Mouse (Mus musculus) embryo, embryonic 9.5 days (tissue): Measurements from ENCODE around the gene Cenpk.
"Not testable (repeated sequence)": the region's sequence is repeated elsewhere in the genome, so short reads cannot be mapped to it uniquely, and the experiment has no call there.

Source experiments
- DNase-seq: peaks from one replicate; pipeline ENCODE4 v3.0.0-alpha.2; 2017; ENCODE audit errors: extremely low spot score

Cenpk gene

GRCm38 (mm10) chr13:104228384-104229066 is at the start of gene Cenpk, which contains the start of gene Ppwd1:
Cenpk (plus strand) TSS chr13:104228611.
Ppwd1 (minus strand) TSS chr13:104228843.
- peak; percentile 98 for DNase-seq

GRCm38 (mm10) chr13:104178650-104179121 is 49.7 kb upstream of the Cenpk start, which contains the start of gene Trim23:
Trim23 (plus strand) TSS chr13:104178797.
- DNase-seq: peak; percentile 92

- no peak for DNase-seq
Observed at GRCm38 (mm10) chr13:104179176-104179888, 49.1 kb upstream of the Cenpk start.

DNA sequence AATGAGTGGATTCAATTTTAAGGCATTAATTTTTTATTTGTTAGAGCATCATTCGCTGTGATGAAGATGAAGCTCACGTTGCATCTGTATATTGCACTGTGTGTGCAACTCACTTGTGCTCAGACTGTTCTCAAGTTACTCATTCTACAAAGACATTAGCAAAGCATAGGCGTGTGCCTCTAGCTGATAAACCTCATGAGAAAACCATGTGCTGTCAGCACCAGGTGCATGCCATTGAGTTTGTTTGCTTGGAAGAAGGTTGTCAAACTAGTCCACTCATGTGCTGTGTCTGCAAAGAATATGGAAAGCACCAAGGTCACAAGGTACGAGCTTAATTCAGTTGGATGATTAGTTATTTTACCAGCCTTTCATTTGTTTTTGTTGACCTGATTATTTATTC is 41.1 kb upstream of the Cenpk start:
- no peak for DNase-seq

DNA sequence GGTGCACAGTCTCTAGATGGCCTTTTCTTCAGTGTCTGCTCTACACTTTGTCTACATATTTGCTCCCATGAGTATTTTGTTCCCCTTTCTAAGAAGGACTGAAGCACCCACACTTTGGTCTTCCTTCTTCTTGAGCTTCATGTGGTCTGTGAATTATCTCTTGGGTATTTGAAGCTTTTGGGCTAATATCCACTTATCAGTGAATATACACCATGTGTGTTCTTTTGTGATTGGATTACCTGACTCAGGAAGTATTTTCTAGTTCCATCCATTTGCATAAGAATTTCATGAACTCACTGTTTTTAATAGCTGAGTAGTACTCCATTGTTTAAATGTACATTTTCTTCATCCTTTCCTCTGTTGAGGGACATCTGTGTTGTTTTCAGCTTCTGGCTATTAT is 32.5 kb upstream of the Cenpk start:
- DNase-seq: not testable (repeated sequence)

GRCm38 (mm10) chr13:104204313-104204712 is 24.1 kb upstream of the Cenpk start:
- DNase-seq: no peak

GRCm38 (mm10) chr13:104227478-104227877 is 933 bp upstream of the Cenpk start:
- DNase-seq: no peak

DNA sequence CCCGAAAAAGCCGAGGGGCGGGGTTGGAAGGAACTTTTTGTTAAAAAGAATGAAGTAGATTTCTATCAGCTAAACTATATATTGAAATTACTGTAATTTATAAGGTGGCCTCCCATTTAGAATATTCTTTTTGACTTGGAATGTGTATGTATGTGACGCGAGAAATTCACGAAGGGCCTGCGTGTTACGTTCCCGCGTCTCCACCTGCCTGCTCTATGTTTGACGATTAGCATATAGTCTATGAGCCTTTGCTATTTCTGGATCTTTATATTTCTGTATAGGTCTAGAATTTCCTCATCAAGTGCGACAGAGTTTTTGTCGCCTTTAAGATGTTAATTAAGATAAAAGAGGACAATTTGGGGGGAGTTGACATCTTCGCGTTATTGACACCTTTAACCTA is 770 bp downstream of the Cenpk start:
- DNase-seq: no peak

DNA sequence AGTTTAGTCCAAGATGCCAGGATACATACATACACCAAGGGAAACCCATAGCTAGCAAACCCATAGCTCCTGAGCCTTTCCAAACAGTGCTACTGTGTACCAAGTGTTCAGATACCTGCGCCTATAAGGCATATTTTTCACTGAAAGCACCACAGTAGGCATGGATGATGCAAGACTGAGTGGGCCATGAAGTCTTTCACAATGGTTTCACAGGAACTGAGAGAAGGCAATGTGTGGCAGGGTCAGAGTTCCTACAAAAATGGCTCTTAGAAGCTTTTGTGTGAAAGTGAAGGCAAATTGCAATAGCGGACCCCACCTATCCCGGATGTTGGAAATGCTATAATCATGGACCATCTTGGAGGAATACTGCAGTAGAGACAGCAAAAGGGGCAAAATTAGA is 30.6 kb downstream of the Cenpk start:
- DNase-seq: no peak

GRCm38 (mm10) chr13:104285031-104285431 is 56.6 kb downstream of the Cenpk start:
- DNase-seq: peak; percentile 41

DNA sequence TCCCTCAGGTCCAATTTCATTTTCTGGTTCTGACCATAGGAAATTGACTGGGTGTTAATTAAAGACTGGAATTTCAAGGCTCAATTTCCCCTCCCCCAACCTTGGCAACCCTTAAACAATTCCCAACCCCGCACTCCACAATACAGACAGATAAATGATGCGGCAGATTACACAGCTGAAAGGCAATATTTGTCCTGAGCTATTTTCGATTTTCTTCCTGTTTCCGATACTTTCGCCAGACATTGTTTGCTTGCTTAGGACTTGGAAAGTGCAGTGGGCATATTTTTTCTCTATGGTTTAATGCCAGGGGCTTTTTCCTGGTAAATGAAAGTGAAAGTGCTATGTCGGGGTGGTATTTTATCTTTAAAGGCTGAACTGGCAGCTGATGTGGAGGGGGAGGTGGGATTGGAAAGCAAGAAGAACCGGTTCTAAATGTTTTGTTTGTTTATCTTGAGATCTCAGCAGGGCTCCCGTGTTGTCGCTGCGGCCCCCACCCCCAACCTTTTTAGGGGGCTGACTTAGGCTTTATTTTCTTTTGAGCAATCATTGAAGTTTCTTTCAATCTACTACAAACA is 57.4 kb downstream of the Cenpk start:
- DNase-seq: peak; percentile 45

DNA sequence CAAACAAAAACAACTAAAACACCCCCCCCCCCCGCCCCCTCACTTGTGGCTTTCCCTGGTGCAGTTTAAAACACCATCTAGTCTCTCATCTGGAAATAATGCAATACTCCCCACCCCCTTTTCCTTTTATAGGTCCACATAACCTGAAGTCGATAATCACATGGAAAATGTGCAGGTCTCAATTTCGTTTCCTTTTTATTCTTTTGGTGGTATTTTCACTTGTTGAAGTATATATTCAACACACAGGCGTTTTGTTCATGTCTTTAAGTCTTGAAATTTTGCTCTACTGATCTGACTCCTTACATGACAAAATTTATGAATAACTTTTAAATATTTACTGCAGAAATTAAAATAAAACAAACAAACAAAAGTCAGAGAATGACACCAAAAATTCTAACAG is 57.9 kb downstream of the Cenpk start:
- DNase-seq: no peak

GRCm38 (mm10) chr13:104286897-104287309 is 58.5 kb downstream of the Cenpk start:
- DNase-seq: peak; percentile 90

GRCm38 (mm10) chr13:104287366-104288225 is 59.2 kb downstream of the Cenpk start, which contains the start of gene Adamts6:
Adamts6 (plus strand) TSS chr13:104287835.
- DNase-seq: peak; percentile 50

DNA sequence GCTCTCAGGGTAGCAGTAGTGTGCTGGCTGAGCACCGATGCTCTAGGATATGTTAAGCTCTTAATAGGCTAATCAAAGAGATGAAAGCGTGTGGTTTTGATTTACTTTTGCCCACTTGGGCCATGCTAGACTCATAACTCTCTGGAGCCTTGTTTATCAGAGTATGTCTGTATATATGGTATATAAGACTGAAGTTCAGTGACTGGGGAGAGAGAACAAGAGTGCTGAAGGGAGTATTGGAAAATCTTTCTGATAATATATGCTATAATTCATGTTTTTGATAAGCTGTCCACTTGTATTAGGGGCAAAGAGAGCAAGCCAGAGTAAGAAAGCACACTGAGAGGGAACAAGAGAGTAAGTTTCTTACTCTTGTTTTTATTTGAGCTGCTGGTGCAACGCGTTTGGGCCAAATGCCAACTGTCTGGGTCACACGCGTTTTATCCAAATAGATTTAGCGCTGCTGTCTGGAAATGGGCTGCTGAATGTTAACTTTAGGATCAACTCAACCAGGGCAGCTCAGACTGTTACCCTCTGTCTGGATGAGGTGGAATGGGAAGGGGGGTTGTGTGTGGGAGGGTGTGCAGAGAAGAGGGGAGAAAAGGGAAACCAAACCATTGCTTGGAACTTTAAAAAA is 59.9 kb downstream of the Cenpk start:
- peak; percentile 46 for DNase-seq

- no peak for DNase-seq
Observed at GRCm38 (mm10) chr13:104289176-104289575, 60.8 kb downstream of the Cenpk start.

GRCm38 (mm10) chr13:104295472-104295871 is 67.1 kb downstream of the Cenpk start:
- DNase-seq: no peak
